Mouse (Mus musculus) thymus, postnatal 4 days (tissue): Measurements from ENCODE around the gene Qser1.

Experiments
- DNase-seq: peaks from one replicate; pipeline ENCODE4 v3.0.0; 2021

The Qser1 gene

GRCm38 (mm10) chr2:104816866-104817439 lies 393 bp upstream of the Qser1 start:
- DNase-seq, result peak; percentile 92

DNA sequence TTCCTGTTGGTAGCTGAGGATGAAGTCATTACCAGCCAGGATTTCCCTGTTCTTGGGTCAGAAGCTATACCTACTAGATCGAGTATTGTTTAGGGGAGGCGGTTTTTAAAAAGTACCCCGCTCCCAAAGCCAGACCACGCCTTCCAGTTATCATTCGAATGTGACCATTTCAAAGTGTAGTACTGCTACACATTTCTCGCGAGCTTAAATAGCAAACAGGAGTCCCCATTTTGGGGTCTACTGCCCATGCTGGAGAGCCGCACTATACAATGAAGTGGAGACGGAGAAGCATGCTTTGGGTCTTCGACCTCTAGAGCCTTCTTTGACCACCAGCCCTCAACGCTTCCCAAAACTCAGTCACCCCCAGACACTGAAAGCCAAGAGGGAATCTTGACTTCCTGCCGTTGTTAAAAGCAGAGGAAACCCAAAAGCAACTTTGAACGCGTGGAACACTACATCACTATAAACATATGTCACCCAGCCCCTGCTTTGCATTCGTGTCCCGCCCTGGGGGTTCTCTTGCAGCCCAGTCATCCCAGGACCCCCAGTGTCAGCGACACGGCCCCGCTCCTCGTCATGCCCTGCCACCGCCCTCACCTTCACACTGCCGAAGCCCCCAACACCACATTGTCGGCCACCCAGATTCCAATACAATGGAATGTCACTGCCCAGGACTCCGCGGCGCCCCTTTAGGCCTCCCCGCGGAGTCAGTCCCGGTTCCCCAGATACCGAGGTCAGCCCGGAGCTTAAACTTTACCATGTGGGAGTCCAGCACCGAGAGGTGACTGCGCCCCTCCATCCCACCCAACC lies 794 bp downstream of the Qser1 start:
- peak; percentile 61 for DNase-seq

DNA sequence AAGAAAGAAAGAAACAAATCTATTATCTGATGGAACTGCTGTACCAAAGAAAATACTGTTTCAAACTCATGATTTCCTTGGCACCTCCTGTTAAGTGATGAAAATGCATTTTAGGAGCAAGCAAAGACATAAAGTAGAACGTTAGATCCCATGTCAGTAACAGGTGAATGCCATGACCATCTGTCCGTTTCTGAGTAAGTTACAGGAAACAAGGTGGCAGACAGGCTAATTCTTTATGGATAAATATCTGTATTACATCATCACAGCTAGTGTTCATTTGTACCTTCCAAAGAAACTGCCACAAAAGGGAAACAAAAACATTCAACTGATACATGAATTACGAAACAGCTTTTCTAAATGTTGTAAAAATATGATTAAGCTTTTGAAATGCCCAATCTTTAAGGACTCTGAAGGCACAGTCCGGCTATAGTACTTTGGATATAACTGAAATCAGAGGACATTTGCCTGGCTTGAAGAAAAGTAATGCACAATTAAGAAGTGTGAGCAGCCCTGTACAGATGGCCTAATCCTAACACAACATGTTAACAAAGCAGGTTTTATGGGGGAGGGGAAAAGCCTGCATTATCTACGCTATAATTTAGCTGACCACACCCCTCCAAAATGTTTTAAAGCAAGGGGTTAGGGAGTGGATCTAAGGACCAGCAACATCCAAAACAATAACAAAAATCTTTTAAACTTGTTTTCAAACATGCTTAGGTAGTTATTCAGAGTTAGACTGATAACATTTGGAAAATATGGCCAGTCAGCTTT lies 2.2 kb downstream of the Qser1 start:
- DNase-seq, result no peak

GRCm38 (mm10) chr2:104805435-104805834 lies 11.1 kb downstream of the Qser1 start:
- DNase-seq, result no peak

GRCm38 (mm10) chr2:104774763-104775162 lies 41.8 kb downstream of the Qser1 start:
- DNase-seq, result no peak

DNA sequence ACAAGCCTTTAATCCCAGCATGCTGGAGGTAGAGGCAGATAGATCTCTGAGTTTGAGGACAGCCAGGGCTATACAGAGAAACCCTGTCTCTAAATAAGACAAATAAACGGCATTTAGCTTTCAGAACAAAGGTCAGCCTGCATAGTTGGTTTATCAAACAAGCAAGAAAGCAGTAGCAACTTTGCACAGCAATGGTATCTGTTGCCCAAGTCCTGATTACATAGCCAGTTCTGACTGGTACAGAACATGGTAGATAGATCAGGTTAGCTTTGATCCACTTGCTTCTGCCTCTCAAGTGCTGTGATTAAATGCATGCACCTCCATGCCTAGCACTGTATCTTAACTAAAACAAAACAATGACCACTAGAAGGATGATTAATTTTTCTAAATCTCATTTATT lies 47.9 kb downstream of the Qser1 start:
- no peak for DNase-seq

GRCm38 (mm10) chr2:104764018-104764417 lies 52.5 kb downstream of the Qser1 start:
- DNase-seq, result no peak

GRCm38 (mm10) chr2:104763134-104763703 lies 53.3 kb downstream of the Qser1 start:
- DNase-seq, result no peak

DNA sequence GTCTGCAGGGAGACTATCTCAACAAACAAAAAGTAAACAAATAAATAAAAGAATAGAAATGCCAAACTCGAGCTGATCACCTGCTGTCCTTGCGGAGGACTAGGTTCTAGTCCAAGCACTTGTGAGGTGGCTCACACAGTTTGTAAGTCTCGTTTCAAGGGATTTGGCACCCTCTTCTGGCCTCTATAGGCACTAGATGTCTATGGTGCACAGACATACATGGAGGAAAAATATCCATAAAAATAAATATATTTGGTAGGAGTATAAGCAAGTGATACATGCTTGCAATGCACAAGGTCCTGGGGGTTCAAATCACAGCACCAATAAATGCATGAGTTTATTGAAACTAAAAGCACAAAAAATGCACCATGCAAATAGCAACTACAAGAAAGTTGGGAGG lies 65.9 kb downstream of the Qser1 start:
- DNase-seq, result peak; percentile 26

- no peak for DNase-seq
Observed at GRCm38 (mm10) chr2:104748652-104749183, 67.8 kb downstream of the Qser1 start.

GRCm38 (mm10) chr2:104746251-104746650 lies 70.3 kb downstream of the Qser1 start:
- DNase-seq, result peak; percentile 30

DNA sequence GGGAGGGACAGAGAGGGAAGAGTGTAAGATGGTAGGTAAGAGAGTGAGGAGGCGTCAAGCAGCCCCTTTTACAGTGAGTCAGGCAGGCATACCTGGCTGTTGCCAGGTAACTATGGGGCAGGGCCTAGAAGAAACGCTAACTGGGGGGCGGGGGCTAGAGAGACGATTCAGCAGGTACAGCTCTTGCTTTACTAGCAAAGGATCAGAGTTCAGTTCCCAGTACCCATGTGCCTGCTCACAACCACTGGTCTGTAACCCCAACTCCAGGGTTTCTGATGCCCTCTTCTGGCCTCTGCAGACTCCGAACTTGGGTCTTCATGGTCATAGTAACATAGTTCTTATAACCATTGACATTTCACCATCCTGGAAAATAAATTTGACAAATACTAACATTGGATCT lies 72.6 kb downstream of the Qser1 start:
- DNase-seq, result no peak

GRCm38 (mm10) chr2:104743160-104743559 lies 73.4 kb downstream of the Qser1 start:
- no peak for DNase-seq

DNA sequence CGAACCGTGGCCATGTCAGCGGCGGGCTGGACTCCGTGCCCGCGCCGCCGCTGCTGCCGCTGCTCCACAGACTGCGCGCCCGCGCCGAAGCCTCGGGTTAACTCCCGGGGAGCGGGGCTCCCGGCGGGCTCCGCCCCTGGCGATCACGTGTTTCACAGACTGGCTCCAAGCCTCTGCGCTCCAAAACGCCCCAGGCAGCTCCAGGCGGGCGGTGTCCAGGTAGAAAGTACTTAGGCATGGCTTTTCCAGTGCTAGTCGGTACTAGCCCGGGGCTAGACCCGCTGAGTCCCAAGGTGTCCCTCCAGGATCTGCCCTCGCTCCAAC lies 73.9 kb downstream of the Qser1 start, which contains the start of gene Depdc7:
TSS of gene Depdc7 (minus strand) at position 138 of the 324 bp plus-strand sequence.
- peak; percentile 95 for DNase-seq

GRCm38 (mm10) chr2:104741896-104742740 lies 74.4 kb downstream of the Qser1 start:
- no peak for DNase-seq

DNA sequence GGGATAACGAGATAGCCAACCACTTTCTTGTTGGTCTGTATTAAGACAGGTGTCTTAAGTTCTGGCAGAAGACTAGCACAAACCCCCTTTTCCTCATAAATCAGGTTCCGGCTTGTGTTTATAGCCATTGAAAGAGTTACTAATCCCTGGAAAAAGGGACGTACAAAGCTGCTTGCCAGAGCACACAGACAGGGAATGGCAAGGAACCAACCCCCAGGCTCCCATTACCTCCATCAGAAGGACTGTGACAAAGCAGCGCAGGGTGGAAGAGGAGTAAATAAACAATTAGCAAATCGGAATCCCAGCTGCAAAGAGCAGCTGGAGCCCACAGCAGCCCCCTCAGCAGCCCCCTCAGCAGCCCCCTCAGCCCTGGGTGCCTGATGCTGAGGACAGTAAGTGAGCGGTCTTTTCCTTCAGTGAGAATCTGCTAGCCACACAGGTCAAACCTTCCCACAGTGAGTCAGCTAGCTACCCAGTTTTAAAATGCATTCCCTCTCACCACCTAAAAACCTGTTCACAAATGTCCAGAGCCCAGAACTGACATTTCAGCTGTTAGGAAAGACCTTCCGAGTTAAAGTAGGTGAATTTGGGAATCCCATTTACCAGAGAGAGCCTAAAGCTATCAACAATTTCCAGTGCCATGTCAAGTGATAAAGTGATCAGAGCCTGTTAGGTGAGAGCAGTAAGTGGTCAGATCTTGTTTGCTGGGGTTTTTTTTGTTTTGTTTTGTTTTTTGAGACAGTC lies 75.4 kb downstream of the Qser1 start:
- no peak for DNase-seq

DNA sequence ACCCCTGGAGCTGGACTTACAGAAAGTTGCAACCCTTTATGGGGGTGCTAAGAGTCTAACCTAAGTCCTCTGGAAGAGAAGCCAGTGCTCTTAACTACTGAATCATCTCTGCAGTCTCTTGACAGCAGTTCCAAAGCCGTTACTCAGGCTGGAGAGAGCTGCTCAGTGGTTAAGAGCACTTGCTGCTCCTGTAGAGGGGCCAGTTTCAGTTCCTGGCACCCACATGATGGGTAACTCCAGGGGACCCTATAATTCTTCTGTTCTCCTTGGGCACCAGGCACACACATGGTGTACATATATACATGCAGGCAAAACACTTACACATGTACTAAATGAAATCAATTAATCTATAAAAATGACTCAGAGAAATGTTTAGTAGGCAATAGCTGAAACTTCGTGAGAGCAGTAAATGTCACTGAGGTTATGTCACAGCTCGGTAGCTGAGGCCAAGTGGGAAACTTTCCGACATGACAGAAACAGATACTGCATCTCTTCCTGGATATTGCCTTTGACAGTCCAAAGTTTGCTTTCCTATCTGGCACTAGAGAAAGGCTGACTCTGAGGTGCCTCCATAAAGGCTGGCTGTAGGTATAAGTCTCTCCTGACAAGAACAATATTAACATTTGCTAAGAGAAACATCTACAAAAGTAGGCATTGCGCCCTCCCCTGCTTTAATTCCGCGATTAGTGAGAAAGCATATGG lies 76.2 kb downstream of the Qser1 start:
- DNase-seq, result no peak

DNA sequence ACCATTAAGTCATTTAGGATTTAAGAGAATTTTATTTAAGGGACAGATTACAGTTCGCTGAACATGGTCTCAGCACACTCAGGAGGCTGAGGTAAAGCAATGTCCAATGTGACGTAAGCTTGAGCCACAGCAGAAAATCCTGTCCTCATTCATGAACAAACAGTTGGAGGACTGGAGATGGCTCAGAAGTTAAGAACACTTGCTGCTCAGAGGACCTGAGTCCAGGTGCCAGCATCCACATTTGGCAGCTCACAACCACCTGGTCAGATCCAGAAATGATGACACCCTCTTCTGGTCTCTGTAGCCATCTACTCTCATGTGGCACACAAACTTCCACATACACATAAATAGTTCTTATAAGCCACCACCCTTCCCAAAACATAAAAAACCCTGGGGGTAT lies 76.9 kb downstream of the Qser1 start:
- no peak for DNase-seq

GRCm38 (mm10) chr2:104736241-104736640 lies 80.3 kb downstream of the Qser1 start:
- DNase-seq, result no peak

DNA sequence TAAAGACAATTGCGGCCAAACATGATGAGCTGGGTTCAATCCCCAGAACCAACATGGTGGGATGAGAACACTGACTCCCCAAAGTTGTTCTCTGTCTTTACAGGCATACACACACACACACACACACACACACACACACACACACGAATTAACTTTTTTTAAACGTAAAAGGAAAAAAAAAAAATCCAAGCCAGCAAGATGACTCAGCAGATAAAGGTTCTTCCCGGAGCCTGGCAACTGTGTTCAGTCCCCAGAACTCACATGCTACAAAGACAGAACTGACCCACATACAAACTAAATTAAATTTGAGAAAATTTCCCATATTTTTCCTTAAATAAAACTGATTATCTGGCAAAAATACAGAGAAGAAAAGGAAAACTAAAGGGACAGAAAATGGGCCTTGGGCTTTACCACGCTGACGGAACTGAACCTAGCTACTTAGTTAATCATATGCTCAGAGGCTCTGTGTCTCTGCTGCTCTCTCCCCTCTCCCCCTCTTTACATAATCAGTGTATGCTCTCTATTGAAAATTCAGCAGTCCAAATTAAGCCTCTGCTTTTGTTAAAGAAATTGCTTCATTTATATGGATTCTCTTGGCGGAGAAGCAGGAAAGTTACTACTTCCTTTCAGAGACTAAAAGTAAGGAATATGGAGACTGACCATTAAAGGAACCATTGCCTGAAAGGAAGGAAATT lies 83.9 kb downstream of the Qser1 start:
- DNase-seq, result no peak
